Mouse (Mus musculus) left cerebral cortex, postnatal 4 days (tissue): ENCODE results near the gene Fntb. TPM values are rescaled to one million over a fixed set of nuclear protein-coding genes. Genes with fewer than 3 reads are reported as not detected.
A peak's percentile ranks its signal among the peaks of the same experiment; 100 is the strongest.
"Not testable (repeated sequence)": the region's sequence is repeated elsewhere in the genome, so short reads cannot be mapped to it uniquely, and the experiment has no call there.

Experiments
- DNase-seq: peaks from one replicate; pipeline ENCODE4 v3.0.0-alpha.2; 2022
- intact Hi-C: fragments of 180-260 bp; cut with DNase I; formaldehyde crosslinking; loops from one replicate; pipeline ENCODE4 v1.15.1; 2025
- total RNA-seq, 2 experiments: library from RNA; stranded (reverse); gene quantifications; 2 replicates each; pipeline ENCODE4 v1.2.3; 2021

Gene Fntb
- total RNA-seq, 2 experiments from 2014 or later: 30.6 to 33.0 TPM

DNA sequence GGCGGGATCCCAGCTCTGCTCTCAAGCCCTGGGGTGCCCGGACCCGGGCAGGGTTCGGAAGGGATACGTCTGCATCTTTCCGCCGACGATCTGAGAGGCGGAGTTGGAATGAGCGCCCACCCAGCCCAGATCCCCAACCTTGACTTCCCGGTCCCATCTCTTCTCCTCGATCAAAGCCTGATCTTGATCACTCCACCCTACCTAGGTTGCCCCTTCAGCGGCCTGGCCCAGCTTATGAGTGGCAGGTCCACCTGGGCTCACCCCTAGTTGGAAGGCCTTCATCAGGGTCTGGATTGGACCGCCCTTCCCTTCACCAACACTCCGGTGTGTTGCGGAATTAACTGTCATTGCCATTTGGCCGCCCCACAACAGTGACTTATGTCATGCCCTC, 57.3 kb downstream of the Fntb start, which contains the start of gene Rab15:
Gene Rab15 (minus strand): TSS at position 258 of the 391 bp plus-strand sequence.
- DNase-seq: no peak
- intact Hi-C loops: no loop called here

DNA sequence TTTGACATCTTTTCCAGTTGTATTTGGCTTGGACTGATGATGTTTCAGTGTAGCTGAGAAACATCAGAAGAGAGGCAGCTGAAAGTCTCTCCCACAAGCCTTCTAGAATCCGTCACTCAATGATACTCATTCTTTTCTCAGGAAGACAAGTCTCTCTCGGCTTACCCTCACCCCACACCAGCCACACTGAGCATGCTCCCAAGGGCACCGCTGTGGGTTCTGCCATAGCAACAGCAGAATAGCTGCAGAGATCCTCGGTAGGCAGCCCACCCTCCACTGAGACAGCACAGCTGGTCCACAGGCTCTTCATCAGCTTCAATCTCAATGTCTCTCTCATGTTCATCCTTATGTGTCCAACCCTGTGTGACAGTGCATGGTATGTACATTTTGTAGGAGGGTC, 59.9 kb downstream of the Fntb start:
- no peak for DNase-seq
- intact Hi-C loops: no loop called here

DNA sequence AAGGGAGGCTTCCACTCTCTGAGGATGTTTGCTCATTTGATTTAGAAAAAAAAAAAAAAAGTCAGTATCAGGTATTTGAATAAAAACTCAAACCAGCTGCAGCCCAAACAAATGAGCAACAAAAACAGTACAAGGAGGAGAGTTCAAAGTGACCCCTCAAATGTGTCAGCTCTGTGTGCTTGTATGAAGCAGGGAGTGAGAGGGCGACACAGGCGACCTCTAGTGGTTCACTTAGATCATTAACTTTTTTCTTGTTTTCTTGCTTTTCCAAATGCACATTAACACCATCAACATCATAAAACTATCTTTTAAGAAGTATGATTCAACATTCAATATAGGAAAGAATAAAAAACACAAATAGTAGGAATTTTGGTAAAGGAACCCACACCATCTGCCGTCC, 67.3 kb downstream of the Fntb start:
- intact Hi-C loops: no loop called here
- peak; percentile 19 for DNase-seq

DNA sequence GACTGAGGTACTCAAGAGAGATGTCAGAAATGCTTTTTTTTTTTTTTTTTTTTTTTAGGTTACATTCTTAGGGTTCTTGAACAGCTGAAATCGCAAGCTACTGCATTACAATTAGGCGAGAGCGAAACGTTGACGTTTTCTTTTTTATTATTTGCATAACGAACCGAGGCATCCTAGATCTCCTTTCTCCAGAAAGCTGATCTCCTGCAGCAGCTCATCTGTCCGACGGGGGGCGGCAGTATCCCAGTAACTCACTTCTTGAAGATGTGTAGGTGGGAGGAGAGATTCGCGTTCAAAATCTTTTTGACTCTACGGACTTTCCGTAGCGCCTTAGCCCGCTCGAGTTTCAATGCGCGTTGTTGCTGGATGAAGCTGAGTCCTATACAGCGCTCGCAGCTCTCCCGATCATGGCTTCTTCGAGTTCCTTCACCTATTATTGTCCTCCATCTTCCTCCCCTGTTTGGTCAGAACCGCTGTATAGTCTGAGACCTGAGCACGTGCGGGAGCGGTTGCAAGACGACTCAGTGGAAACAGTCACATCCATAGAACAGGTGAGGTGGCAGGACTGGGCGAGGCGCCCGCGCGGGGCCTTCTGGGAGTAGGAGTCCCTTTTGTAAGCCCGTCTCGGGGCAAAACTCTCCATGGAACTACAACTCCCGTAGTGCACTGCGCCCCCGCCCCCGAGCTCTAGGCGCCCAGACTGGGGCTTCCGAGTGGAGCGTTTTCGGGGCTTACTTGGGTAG, 71.9 kb downstream of the Fntb start:
- DNase-seq: peak; percentile 99
- intact Hi-C loops: no loop called here

DNA sequence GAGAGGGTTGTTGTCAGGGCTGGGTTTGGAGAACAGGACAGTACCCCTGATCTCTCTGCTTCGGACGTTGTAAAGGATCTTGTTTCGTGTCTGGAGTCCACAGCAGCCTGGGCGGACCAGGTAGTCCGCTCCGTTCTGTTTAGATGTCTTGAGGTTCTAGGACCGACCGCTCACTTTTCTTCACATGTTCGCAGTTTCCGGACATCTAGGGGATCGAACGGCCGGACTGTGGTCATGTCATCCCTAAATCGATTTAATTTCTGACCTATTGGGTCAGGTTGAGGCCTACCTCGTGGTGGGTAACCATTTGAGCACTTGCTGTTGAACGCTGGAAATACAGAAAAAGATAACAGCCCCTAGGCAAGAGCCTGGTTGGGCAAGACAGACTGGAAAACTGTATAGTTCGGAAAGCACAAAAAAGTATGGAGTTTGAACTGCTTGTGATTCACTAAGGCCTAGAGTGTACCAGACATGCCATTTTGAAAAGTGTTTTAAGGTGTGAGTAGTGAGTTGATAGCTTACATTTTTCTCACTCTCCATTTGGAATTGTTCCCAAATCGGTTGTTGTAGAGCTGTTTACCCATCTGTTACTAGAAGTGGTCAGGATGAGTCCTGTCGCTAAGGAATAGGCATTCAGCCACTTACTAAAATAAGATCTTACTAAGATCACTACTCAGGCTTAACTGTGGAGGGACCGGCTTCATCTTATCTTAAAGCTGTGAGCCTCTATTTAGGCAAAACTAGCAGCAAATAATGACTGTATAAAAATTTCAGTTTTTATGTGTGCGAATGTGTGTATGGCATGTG, 72.7 kb downstream of the Fntb start:
- intact Hi-C loops: no loop called here
- DNase-seq: no peak

DNA sequence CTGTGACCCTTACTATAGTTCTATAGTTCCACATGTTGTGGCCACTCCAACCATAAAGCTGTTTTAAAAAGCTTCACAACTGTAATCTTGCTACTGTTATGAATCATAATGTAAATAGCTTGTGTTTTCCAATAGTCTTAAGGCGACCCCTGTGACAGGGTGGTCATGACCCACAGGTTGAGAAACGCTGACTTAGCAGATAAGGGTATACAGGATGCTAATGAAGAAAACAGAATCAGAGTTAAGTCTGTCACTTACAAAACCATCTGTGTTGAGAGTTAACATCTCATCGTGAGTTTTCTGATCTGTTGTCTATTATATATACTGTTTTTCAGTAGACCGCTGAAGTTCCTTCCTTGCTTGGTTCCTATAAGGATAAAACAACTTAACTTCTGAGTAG, 73.9 kb downstream of the Fntb start:
- intact Hi-C loops: no loop called here
- DNase-seq: no peak

DNA sequence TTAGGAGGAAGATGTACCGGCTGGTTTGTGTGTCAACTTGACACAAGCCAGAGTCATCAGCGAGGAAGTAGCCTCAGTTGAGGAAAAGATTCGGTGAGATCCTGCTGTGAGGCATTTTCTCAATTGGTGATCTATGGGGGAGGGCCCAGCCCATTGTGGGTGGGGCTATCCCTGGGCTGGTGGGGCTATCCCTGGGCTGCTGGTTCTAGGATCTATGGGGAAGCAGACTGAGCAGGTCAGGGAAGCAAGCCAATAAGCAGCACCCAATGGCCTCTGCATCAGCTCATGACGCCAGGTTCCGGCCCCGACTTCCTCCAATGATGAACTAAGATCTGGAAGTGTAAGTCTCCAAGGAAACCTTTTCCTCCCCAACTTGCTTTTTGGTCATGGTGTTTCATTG, 74.7 kb downstream of the Fntb start:
- intact Hi-C loops: no loop called here
- DNase-seq: no peak

DNA sequence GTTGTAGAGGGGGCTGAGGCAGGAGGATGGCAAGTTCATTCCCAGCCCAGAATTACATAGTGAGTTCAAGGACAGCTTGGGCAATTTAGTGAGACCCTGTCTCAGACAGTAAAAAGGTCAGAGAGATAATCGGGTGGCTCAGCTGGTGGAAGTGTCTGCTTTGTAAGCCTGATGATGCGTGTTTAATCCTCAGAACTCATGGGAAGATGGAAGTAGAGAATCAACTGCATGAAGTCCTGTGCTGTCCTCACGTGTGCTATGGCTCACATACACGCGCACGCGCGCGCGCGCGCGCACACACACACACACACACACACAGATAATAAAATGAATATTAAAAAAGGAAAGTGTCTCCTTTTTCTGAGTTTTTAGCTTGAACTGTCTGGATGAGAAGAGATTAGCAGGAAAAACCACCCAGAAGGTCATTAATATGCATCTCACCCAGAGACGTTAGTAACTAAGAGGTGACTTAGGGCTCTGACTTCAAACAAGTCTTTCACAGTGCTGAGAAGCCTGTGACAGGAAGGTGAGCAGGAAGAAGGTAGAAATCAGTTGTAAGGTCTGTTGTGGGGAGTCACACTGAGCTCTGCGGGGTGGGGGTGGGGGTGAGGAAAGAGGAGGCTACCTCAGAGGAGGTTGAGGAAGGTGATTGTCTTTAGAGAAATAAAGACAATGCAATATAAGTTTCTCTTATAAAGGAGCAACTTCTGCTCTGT, 79.1 kb downstream of the Fntb start:
- no peak for DNase-seq
- intact Hi-C loops: no loop called here

DNA sequence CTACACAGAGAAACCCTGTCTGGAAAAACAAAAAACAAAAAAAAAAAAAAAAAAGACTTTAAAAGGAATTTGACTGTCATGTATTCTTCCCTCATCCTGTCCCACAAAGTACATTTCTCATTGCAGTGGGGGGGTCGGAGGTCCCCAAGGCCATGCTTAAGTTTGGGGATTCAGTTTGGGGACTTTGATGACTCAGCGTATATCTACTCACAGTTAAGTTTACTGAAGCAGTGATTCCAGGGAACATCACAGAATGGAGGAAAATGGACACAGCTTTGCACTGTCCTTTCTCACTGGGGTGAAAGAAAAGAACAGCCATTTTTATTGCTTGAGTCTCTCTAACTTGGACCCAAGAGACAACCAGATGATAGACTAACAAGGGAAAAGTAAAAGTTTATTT, 87.0 kb downstream of the Fntb start:
- intact Hi-C loops: no loop called here

DNA sequence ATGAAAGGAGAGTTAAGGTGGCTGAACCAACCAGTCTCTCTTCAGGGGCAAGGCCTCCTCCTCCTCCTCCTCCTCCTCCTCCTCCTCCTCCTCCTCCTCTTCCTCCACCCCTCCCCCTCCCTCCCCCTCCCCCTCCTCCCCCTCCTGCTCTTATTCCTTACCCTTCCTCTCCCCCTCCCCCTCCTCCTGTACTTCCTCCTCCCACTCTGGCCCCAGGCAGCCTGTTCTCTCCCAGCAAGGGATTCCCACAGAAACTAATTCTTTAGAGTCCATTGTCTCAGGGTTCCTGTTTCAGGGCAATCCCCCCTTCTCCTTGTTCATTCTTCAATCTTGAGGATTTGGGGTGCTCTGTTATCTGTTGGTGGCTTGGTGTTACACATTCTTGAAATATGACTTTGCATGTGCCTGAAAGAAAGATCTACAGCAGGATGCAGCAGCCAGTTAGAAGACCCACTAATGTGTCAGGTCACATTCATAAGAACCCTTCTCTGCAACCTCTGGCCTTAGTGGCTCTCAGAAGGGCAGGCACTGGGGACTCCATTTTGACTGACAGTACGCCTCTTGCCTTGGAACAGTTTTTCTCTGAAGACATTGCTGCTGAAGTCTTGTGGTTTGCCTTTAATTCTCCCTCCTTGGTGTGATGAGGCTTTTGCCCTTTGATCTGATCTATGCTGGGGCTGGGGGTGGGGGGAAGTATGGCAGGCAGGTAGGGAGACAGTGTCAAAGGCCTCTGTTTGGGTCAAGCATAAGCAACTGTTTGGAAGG, 88.2 kb downstream of the Fntb start:
- no peak for DNase-seq
- intact Hi-C loops: no loop called here

More for the DNA sequence above, 87.0 kb downstream of the Fntb start:
- no peak for DNase-seq

DNA sequence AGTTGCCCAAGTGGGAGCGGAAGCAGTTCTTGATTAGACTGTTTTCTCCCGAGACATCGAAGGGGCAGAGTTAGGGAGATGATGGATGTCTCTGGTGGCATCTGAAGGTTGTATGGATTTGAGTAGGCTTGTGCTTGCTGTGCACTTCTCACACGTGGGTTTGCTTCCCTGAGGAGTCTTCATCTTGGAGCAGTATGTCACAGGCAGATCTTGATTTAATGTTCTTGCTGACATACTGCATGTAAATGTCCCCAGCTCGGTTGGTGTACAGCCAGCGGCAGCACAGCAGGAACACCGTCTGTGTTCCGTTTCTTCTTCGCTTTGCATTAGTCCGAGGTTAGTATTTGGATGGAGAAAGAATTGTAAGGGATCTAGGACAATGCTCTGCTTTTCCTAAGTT, 91.7 kb downstream of the Fntb start:
- DNase-seq: peak; percentile 13
- intact Hi-C loops: no loop called here

DNA sequence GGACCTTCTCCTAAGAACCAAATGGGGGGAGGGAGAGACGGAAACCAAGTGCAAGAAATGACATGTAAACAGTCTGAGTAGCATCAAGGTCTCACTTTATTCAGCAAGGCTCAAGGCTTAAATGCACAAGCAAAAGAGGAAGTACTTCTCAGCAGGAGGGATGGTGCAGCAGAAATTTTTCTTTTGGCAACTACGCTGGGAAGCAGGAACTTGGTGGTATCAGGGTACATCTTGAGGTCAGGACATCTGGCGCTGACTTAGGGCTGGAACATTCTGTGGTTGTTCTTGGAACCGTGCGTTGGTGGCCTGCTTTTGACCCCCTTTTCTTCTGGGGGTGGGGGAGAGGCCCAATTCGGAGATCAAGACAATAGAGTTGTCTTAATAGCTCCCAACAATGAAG, 93.4 kb downstream of the Fntb start:
- intact Hi-C loops, DNase-seq: not testable (repeated sequence)

DNA sequence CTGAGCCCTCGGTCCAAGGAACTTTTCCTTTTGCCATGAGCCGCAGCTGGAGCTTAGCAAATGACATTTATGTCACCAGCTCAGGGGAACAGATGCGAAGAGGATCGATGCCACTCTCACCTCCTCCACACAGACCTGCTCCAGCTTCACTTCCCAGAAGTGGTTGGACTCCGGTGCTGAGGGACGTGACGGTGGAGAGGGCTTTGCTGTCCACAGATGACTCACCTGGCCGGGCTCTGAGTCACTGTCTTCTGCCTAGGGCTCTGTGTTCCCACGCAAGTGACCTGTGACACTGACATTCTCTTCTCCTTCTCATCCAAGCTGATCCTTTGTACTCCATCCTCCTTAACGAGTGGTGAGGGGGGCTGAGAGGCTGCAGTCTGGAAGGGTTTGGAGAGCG, 98.3 kb downstream of the Fntb start:
- intact Hi-C loops: no loop called here
- DNase-seq: no peak

DNA sequence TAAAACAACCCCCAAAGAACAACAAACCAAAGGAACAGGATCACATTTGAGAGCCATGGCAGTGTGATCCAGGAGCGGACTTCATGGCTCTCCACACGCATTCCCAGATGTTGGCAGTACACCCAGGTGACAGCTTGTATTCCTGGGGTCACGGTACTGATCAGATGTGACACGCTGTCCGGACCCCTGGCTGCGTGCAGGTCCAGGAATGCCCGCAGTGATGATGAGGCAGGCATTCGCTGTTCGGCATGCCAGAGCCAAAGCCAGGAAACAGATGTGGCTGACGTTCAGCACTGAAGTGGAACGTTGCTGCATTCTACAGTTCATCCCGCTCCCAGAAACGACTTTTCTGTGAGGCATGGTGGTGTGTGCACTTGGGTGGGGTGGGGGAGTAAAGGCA, 99.9 kb downstream of the Fntb start:
- DNase-seq: no peak
- intact Hi-C loops: no loop called here

DNA sequence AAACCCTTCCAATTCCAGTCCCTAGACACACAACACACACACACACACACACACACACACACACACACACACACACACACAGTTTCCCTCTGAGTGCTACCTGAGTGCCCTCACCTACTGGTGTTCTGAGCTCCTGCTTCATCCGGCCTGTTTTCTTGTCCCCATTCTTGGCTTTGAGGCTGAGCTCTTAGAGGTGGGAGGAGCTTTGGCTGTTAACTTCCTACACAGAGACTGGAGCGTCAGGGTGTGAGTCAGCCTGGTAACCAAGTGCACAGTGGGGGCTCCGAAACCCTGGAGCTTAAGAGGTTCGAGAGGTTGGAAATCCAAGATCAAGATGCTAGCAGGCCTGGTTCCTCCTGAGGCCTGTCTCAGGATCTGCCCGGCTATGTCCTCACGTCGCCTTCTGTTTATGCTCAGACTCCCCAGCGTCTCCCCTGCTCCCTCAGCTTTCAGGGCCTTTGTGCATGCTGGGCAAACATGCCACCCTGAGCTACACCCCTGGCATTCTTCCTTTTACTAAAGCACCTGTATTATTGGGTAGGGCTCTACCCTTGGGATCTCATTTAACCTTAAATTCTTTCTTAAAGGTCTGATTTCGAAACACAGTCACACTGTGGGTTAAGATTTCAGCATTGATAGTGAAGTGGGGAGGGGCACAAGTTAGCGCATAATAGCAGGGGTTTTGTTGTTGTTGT, 102.3 kb downstream of the Fntb start:
- intact Hi-C loops: no loop called here
- DNase-seq: no peak

DNA sequence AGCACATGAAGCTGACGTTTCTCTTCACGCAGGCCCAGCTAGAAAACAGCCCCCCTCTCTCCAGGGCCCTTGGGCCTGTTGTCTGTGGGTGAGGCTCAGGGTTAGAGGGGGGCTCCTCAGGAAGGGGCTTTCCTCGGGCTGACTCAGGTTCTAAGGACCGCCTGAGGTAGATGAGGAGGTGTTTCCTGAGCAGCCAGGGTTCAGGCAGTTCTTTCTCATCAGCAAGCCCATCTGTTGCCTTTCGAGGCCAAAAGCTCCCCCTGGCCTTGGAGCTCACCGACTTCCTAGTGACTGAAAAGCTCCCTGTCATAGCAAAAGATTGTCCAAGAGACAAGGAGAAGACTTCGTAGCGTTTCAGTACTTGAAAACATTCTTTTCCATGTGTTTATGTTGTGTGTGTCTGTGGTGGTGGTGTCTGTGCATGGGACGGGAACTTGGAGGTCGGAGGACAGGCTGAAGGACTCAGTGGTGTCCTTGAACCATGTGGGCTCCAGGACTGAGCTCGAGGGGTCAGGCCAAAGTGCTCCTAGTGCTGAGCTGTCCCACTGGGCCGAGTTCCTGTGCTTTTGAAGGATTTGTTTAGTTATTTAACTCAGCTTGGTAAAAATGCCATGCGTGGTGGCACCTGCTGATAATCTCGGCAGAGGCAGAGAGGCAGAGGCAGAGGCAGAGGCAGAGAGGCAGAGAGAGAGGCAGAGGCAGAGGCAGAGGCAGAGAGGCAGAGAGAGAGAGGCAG, 103.2 kb downstream of the Fntb start:
- intact Hi-C loops: no loop called here
- DNase-seq: no peak

DNA sequence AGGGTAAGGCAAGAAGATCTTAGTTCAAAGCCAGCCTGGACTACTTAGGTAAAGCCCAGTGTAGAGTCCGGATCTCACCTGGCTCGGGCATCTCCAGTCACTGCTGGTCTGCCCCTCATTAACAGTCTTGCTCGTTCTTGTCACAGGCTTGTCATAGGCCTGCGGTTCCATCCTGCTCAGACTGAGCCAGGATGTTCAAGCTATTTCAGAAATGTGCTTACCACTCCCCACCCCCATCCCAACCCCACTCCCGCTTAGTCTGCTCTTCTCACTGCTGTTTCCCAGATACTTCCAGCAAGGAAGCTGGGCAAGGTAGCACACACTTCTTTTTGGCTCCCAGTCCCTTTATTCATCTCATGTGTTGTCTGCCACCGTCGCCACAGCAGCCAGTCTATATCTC, 104.2 kb downstream of the Fntb start:
- DNase-seq: no peak
- intact Hi-C loops: no loop called here

DNA sequence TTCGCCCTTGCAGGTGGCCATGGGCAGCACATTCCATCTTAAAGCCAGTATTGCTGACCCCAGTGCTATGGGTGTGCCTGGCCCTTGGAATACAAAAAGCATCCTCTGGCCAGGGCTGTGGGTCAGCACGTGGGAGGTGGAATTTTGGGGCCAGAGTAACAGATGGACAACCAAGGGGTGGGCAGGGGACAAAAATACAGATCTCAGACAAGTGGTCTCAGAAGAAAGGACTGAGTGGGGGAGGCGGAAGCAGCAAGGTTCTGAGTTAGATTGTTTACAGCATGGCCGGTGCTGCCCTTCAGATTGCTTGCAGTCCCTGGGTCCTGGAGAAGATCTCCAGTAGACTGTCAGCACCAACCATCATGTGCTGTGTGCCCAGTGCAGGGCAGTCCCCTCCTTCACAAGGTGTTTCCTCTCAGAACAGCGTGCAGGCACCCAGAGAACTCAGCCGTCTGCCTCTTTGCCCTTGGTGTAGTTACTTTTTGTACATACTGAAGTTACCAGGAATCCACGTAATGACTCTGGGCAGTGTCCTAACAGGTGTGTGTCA, 107.5 kb downstream of the Fntb start:
- no peak for DNase-seq

DNA sequence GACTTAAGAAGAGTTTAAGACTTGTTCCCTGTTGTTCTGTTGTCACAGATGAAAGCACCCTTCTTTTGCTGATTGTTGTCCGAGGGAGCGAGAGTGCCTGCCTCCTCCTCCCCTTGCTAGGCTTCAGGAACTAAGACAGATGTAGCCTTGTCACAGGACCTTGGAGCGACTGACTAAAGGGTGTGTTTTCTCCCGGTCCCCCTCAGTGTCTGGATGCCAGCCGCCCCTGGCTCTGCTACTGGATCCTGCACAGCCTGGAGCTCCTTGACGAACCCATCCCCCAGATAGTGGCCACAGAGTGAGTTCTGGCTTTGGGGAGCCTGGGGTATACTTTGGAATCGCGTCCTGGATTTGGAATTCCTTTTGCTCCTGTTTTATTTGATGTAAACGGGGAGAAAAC, 109.4 kb downstream of the Fntb start:
- intact Hi-C loops: no loop called here

More for the DNA sequence above, 107.5 kb downstream of the Fntb start:
- intact Hi-C loops: no loop called here

More for the DNA sequence above, 109.4 kb downstream of the Fntb start:
- no peak for DNase-seq
